Mouse (Mus musculus): ENCODE results near the gene Ctdspl. TPM values are rescaled to one million over a fixed set of nuclear protein-coding genes. Genes with fewer than 3 reads are reported as not detected.

The Ctdspl gene
- polyA plus RNA-seq, 1 experiment from 2014 or later = 8.1 TPM

GRCm38 (mm10) chr9:119028226-119029195 lies 102.3 kb downstream of the Ctdspl start:
- Histone ChIP-seq H3K9ac (ENCODE audit: low read length) (no peak overlapping the region), H3K4me2 (ENCODE audit: low read depth, low read length) (no peak overlapping the region), H3K4me1 (ENCODE audit: control insufficient read depth, insufficient read depth, low read length) (peaks cover 6% of the 10 kb centered on the region; the same call in 1 of the 2 replicates), H3K4me3 (ENCODE audit: low read length) (no peak overlapping the region), H3K36me3 (ENCODE audit: control insufficient read depth, insufficient read depth) (peaks cover 10% of the 10 kb centered on the region), H3K27me3 (ENCODE audit: control insufficient read depth, insufficient read depth, low read length) (no peaks in the 10 kb centered on the region), H3K9me3 (replicated peaks; ENCODE audit: control insufficient read depth, low read length) (no peaks in the 10 kb centered on the region), H3K27ac (ENCODE audit: low read length) (no peak overlapping the region)
- no peak for ATAC-seq (replicated peaks; ENCODE audit: extremely low read depth, insufficient read depth, low FRiP score)
- 92% methylated on average over 27 of the region's 27 CpGs for WGBS

GRCm38 (mm10) chr9:119029568-119029967 lies 103.3 kb downstream of the Ctdspl start:
- H3K4me1 ChIP-seq (ENCODE audit: control insufficient read depth, insufficient read depth, low read length) = peaks cover 6% of the 10 kb centered on the region; the same call in 1 of the 2 replicates
- no peaks in the 10 kb centered on the region for H3K9me3 ChIP-seq (replicated peaks; ENCODE audit: control insufficient read depth, low read length)
- H3K36me3 ChIP-seq (ENCODE audit: control insufficient read depth, insufficient read depth) = peaks cover 11% of the 10 kb centered on the region
- no peak overlapping the region for H3K4me2 ChIP-seq (ENCODE audit: low read depth, low read length)
- ATAC-seq (replicated peaks; ENCODE audit: extremely low read depth, insufficient read depth, low FRiP score) = peak; percentile 47; the same call in 1 of the 2 replicates
- H3K27me3 ChIP-seq (ENCODE audit: control insufficient read depth, insufficient read depth, low read length) = no peaks in the 10 kb centered on the region
- 55% methylated on average over 7 of the region's 7 CpGs for WGBS
- H3K27ac ChIP-seq (ENCODE audit: low read length) = no peak overlapping the region
- no peak overlapping the region for H3K4me3 ChIP-seq (ENCODE audit: low read length)
- H3K9ac ChIP-seq (ENCODE audit: low read length) = no peak overlapping the region

- ATAC-seq (replicated peaks; ENCODE audit: extremely low read depth, insufficient read depth, low FRiP score) = no peak
- Histone ChIP-seq H3K36me3 (ENCODE audit: control insufficient read depth, insufficient read depth) (peaks cover 13% of the 10 kb centered on the region), H3K4me3 (ENCODE audit: low read length) (no peak overlapping the region), H3K27ac (ENCODE audit: low read length) (no peak overlapping the region), H3K9ac (ENCODE audit: low read length) (no peak overlapping the region), H3K4me1 (ENCODE audit: control insufficient read depth, insufficient read depth, low read length) (peaks cover 11% of the 10 kb centered on the region; the same call in 1 of the 2 replicates), H3K27me3 (ENCODE audit: control insufficient read depth, insufficient read depth, low read length) (no peaks in the 10 kb centered on the region), H3K4me2 (ENCODE audit: low read depth, low read length) (no peak overlapping the region), H3K9me3 (replicated peaks; ENCODE audit: control insufficient read depth, low read length) (no peaks in the 10 kb centered on the region)
- 83% methylated on average over 4 of the region's 4 CpGs for WGBS
Measured at GRCm38 (mm10) chr9:119031038-119031437, 104.8 kb downstream of the Ctdspl start.

- H3K27ac ChIP-seq (ENCODE audit: low read length) = peak overlapping the region; percentile 30; the same call in 1 of the 2 replicates
- H3K4me2 ChIP-seq (ENCODE audit: low read depth, low read length) = no peak overlapping the region
- no peaks in the 10 kb centered on the region for H3K9me3 ChIP-seq (replicated peaks; ENCODE audit: control insufficient read depth, low read length)
- H3K36me3 ChIP-seq (ENCODE audit: control insufficient read depth, insufficient read depth) = peaks cover 13% of the 10 kb centered on the region
- no peak overlapping the region for H3K4me3 ChIP-seq (ENCODE audit: low read length)
- no peak overlapping the region for H3K9ac ChIP-seq (ENCODE audit: low read length)
- H3K27me3 ChIP-seq (ENCODE audit: control insufficient read depth, insufficient read depth, low read length) = no peaks in the 10 kb centered on the region
- ATAC-seq (replicated peaks; ENCODE audit: extremely low read depth, insufficient read depth, low FRiP score) = 0 out of 2 replicates have a peak, but pooled peaks have one; percentile 22
- H3K4me1 ChIP-seq (ENCODE audit: control insufficient read depth, insufficient read depth, low read length) = peaks cover 15% of the 10 kb centered on the region
- WGBS = 71% methylated on average over 14 of the region's 14 CpGs
Measured at GRCm38 (mm10) chr9:119031772-119032171, 105.5 kb downstream of the Ctdspl start.

GRCm38 (mm10) chr9:119032538-119032937 lies 106.3 kb downstream of the Ctdspl start:
- no peaks in the 10 kb centered on the region for H3K9me3 ChIP-seq (replicated peaks; ENCODE audit: control insufficient read depth, low read length)
- H3K9ac ChIP-seq (ENCODE audit: low read length) = no peak overlapping the region
- peaks cover 16% of the 10 kb centered on the region for H3K36me3 ChIP-seq (ENCODE audit: control insufficient read depth, insufficient read depth)
- H3K4me1 ChIP-seq (ENCODE audit: control insufficient read depth, insufficient read depth, low read length) = peaks cover 16% of the 10 kb centered on the region
- no peak for ATAC-seq (replicated peaks; ENCODE audit: extremely low read depth, insufficient read depth, low FRiP score)
- no peaks in the 10 kb centered on the region for H3K27me3 ChIP-seq (ENCODE audit: control insufficient read depth, insufficient read depth, low read length)
- no peak overlapping the region for H3K4me2 ChIP-seq (ENCODE audit: low read depth, low read length)
- WGBS = 66% methylated on average over 9 of the region's 9 CpGs
- 0 out of 2 replicates have a peak overlapping the region, but pooled peaks have one; percentile 13 for H3K27ac ChIP-seq (ENCODE audit: low read length)
- H3K4me3 ChIP-seq (ENCODE audit: low read length) = no peak overlapping the region

- Histone ChIP-seq H3K9me3 (replicated peaks; ENCODE audit: control insufficient read depth, low read length) (no peaks in the 10 kb centered on the region), H3K36me3 (ENCODE audit: control insufficient read depth, insufficient read depth) (peaks cover 21% of the 10 kb centered on the region), H3K9ac (ENCODE audit: low read length) (no peak overlapping the region), H3K4me1 (ENCODE audit: control insufficient read depth, insufficient read depth, low read length) (peaks cover 16% of the 10 kb centered on the region), H3K4me2 (ENCODE audit: low read depth, low read length) (no peak overlapping the region), H3K4me3 (ENCODE audit: low read length) (no peak overlapping the region), H3K27ac (ENCODE audit: low read length) (no peak overlapping the region), H3K27me3 (ENCODE audit: control insufficient read depth, insufficient read depth, low read length) (no peaks in the 10 kb centered on the region)
- no peak for ATAC-seq (replicated peaks; ENCODE audit: extremely low read depth, insufficient read depth, low FRiP score)
- WGBS = 82% methylated on average over 19 of the region's 19 CpGs
Measured at GRCm38 (mm10) chr9:119033111-119033921, 107.1 kb downstream of the Ctdspl start.

GRCm38 (mm10) chr9:119034069-119034468 lies 107.8 kb downstream of the Ctdspl start:
- Histone ChIP-seq H3K4me3 (ENCODE audit: low read length) (no peak overlapping the region), H3K27ac (ENCODE audit: low read length) (no peak overlapping the region), H3K36me3 (ENCODE audit: control insufficient read depth, insufficient read depth) (peaks cover 24% of the 10 kb centered on the region), H3K4me1 (ENCODE audit: control insufficient read depth, insufficient read depth, low read length) (peaks cover 16% of the 10 kb centered on the region), H3K9ac (ENCODE audit: low read length) (no peak overlapping the region), H3K4me2 (ENCODE audit: low read depth, low read length) (no peak overlapping the region), H3K27me3 (ENCODE audit: control insufficient read depth, insufficient read depth, low read length) (no peaks in the 10 kb centered on the region), H3K9me3 (replicated peaks; ENCODE audit: control insufficient read depth, low read length) (no peaks in the 10 kb centered on the region)
- 89% methylated on average over 8 of the region's 8 CpGs for WGBS
- ATAC-seq (replicated peaks; ENCODE audit: extremely low read depth, insufficient read depth, low FRiP score) = no peak

GRCm38 (mm10) chr9:119034676-119035665 lies 108.7 kb downstream of the Ctdspl start:
- Histone ChIP-seq H3K4me3 (ENCODE audit: low read length) (no peak overlapping the region), H3K27ac (ENCODE audit: low read length) (no peak overlapping the region), H3K27me3 (ENCODE audit: control insufficient read depth, insufficient read depth, low read length) (no peaks in the 10 kb centered on the region), H3K9me3 (replicated peaks; ENCODE audit: control insufficient read depth, low read length) (no peaks in the 10 kb centered on the region), H3K4me1 (ENCODE audit: control insufficient read depth, insufficient read depth, low read length) (peaks cover 16% of the 10 kb centered on the region), H3K36me3 (ENCODE audit: control insufficient read depth, insufficient read depth) (peaks cover 26% of the 10 kb centered on the region), H3K9ac (ENCODE audit: low read length) (no peak overlapping the region), H3K4me2 (ENCODE audit: low read depth, low read length) (no peak overlapping the region)
- 87% methylated on average over 29 of the region's 29 CpGs for WGBS
- no peak for ATAC-seq (replicated peaks; ENCODE audit: extremely low read depth, insufficient read depth, low FRiP score)
